In the genomic region with DNA sequence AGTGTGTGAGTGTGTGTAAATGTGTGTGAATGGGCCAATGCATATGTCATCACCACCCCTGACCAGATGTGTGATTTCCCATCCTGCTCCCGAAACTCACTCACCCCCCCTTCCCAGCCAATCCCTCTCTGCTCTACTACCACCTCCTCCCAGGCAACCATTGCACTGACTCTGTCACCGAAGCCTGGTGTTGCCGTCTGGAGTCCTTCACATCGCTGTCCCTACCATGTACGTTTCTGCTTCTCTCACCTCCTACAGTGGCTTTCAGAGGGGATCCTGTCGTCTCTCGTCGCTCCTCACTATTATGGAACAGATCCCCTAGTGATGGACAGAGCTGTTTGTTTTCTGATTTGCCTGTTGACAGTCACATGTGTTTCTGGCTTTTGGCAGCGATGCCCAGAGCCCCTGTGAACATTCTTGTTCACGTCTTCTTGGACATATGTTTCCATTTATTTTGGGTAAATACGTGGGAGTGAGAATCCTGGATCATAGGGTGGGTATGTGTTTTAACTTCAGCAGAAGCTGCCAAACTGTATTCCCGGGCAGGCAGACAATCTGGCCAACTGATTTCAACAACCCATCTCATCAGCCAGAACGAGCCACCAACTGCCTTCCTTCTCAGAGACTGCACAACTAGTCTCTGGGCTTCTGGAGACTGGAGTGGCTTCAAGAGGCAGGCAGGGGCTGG, we compare ENCODE assay signal across 14 mouse cellular contexts.
A peak's percentile ranks its signal among the peaks of the same experiment; 100 is the strongest.
DNase-seq lines count a peak whose midpoint lies in the region; ATAC-seq lines count a peak whose summit lies in the region.
"Had no signal": no experiment of that assay in that cellular context is flagged by ENCODE, and none has a peak within 500 bp of the region (broad histone marks: within the 10 kb centered on the region; RNA-seq: fewer than 3 reads in every experiment).

No protein-coding gene starts in this region.

- peaks cover 11% of the 10 kb centered on the region; the same call in 1 of the 2 replicates for H3K36me3 ChIP-seq in heart, embryonic 16.5 days (ENCODE audit: control insufficient read depth, insufficient read depth)
- no peaks in the 10 kb centered on the region for H3K36me3 ChIP-seq in limb, embryonic 10.5 days
- H3K36me3 ChIP-seq: hindbrain, embryonic 13.5 days; neural tube, embryonic 13.5 days had no signal

- H3K4me3 ChIP-seq in heart, embryonic 16.5 days (ENCODE audit: low read length) = no peak overlapping the region
- H3K4me3 ChIP-seq in limb, embryonic 10.5 days = no peak overlapping the region
- H3K4me3 ChIP-seq: hindbrain, embryonic 13.5 days; neural tube, embryonic 13.5 days had no signal

- no peaks in the 10 kb centered on the region for H3K9me3 ChIP-seq in heart, embryonic 16.5 days (replicated peaks; ENCODE audit: control insufficient read depth, low read length)
- no peaks in the 10 kb centered on the region for H3K9me3 ChIP-seq in limb, embryonic 10.5 days (replicated peaks)
- H3K9me3 ChIP-seq: hindbrain, embryonic 13.5 days; neural tube, embryonic 13.5 days had no signal

- DNase-seq in heart, adult 9 months (ENCODE audit: low spot score in 2 of 2) = no peak
- peak; percentile 66 for DNase-seq in brain, embryonic 18.5 days (ENCODE audit: low read depth, low spot score)
- peak; percentile 64 to 72 for DNase-seq in frontal cortex, postnatal 36 days (ENCODE audit: low spot score in 2 of 2)
- peak; percentile 48 to 51 for DNase-seq in left cerebral cortex, postnatal 36 days (ENCODE audit: low spot score in 2 of 2)
- DNase-seq in limb, embryonic 10.5 days (ENCODE audit: low spot score) = no peak
- DNase-seq in T-cell, adult 2 months (ENCODE audit: low spot score) = no peak
- DNase-seq in liver = no peak
- DNase-seq: gastrocnemius, postnatal 14 days; spleen, adult 18-20 months had no signal

- ATAC-seq in heart, embryonic 16.5 days (replicated peaks; ENCODE audit: extremely low read depth, insufficient read depth, low FRiP score) = no peak

- WGBS in heart, embryonic 16.5 days = 32% methylated on average over 13 of the region's 13 CpGs
- WGBS in limb, embryonic 10.5 days = 70% methylated on average over 13 of the region's 13 CpGs

- no peaks in the 10 kb centered on the region for H3K27me3 ChIP-seq in heart, embryonic 16.5 days (ENCODE audit: control insufficient read depth, insufficient read depth, low read length)
- H3K27me3 ChIP-seq in limb, embryonic 10.5 days (ENCODE audit: low read depth, poor library complexity, severe bottlenecking) = peaks cover 42% of the 10 kb centered on the region

- H3K4me2 ChIP-seq in heart, embryonic 16.5 days (ENCODE audit: low read depth, low read length) = no peak overlapping the region
- H3K4me2 ChIP-seq: hindbrain, embryonic 13.5 days; liver, embryonic 11.5 days; neural tube, embryonic 13.5 days had no signal

- peak overlapping the region; percentile 29 for H3K27ac ChIP-seq in heart, embryonic 16.5 days (ENCODE audit: low read length)
- H3K27ac ChIP-seq in limb, embryonic 10.5 days = no peak overlapping the region
- H3K27ac ChIP-seq: hindbrain, embryonic 13.5 days; kidney, postnatal 0 days; neural tube, embryonic 13.5 days had no signal

- peaks cover 17% of the 10 kb centered on the region for H3K4me1 ChIP-seq in heart, embryonic 16.5 days (ENCODE audit: control insufficient read depth, insufficient read depth, low read length)
- H3K4me1 ChIP-seq in limb, embryonic 10.5 days = no peaks in the 10 kb centered on the region
- H3K4me1 ChIP-seq: hindbrain, embryonic 13.5 days; neural tube, embryonic 13.5 days had no signal

- H3K9ac ChIP-seq in heart, embryonic 16.5 days (ENCODE audit: low read length) = no peak overlapping the region
- H3K9ac ChIP-seq: hindbrain, embryonic 13.5 days; neural tube, embryonic 13.5 days had no signal

- intact Hi-C loops in left cerebral cortex, postnatal 36 days (cut with DNase I) = loop anchor here (5.0 kb wide), 2 partner anchors 125 to 410 kb away; no protein-coding TSS in a partner anchor

Comparison
In these comparisons a context has a peak if more than half of its experiments do, and no peak if none do; other contexts are left out.
1. DNase-seq: peak in brain, embryonic 18.5 days (single experiment), frontal cortex, postnatal 36 days (2 of 2) and left cerebral cortex, postnatal 36 days (2 of 2); none in heart, adult 9 months (0 of 2), limb, embryonic 10.5 days (single experiment), T-cell, adult 2 months (single experiment) and liver (single experiment).